Mouse (Mus musculus): ENCODE results near the gene Adgrd1.

The Adgrd1 gene

GRCm38 (mm10) chr5:129096511-129096910 is at the start of gene Adgrd1:
TSS of gene Adgrd1 (plus strand) at chr5:129096750.
- no peak for DNase-seq

- peak; percentile 46 to 51 for DNase-seq
Measured at GRCm38 (mm10) chr5:129049372-129049771, 47.2 kb upstream of the Adgrd1 start.

GRCm38 (mm10) chr5:129051910-129052309 is 44.6 kb upstream of the Adgrd1 start:
- no peak for DNase-seq

- no peak for DNase-seq
Measured at GRCm38 (mm10) chr5:129052636-129053355, 43.8 kb upstream of the Adgrd1 start.

GRCm38 (mm10) chr5:129054675-129055284 is 41.8 kb upstream of the Adgrd1 start:
- DNase-seq, result no peak

- DNase-seq, result no peak
Measured at GRCm38 (mm10) chr5:129059116-129059515, 37.4 kb upstream of the Adgrd1 start.

- peak; percentile 85 to 86 for DNase-seq
Measured at GRCm38 (mm10) chr5:129061579-129061978, 35.0 kb upstream of the Adgrd1 start.

GRCm38 (mm10) chr5:129063037-129063791 is 33.3 kb upstream of the Adgrd1 start:
- DNase-seq, result peak; percentile 90 to 95

- DNase-seq, result no peak
Measured at GRCm38 (mm10) chr5:129063792-129064087, 32.8 kb upstream of the Adgrd1 start.

- DNase-seq, result no peak
Measured at GRCm38 (mm10) chr5:129064186-129064585, 32.4 kb upstream of the Adgrd1 start.

GRCm38 (mm10) chr5:129065301-129065700 is 31.2 kb upstream of the Adgrd1 start:
- DNase-seq, result no peak

- no peak for DNase-seq
Measured at GRCm38 (mm10) chr5:129065946-129066345, 30.6 kb upstream of the Adgrd1 start.

- DNase-seq, result no peak
Measured at GRCm38 (mm10) chr5:129066541-129067230, 29.9 kb upstream of the Adgrd1 start.

- DNase-seq, result no peak
Measured at GRCm38 (mm10) chr5:129067231-129067834, 29.2 kb upstream of the Adgrd1 start.

- peak; percentile 88 to 91 for DNase-seq
Measured at GRCm38 (mm10) chr5:129071761-129072280, 24.7 kb upstream of the Adgrd1 start.

- no peak for DNase-seq
Measured at GRCm38 (mm10) chr5:129073404-129073803, 23.1 kb upstream of the Adgrd1 start.

- DNase-seq, result no peak
Measured at GRCm38 (mm10) chr5:129076098-129076497, 20.5 kb upstream of the Adgrd1 start.

- DNase-seq, result no peak
Measured at GRCm38 (mm10) chr5:129077240-129077639, 19.3 kb upstream of the Adgrd1 start.

GRCm38 (mm10) chr5:129081521-129081920 is 15.0 kb upstream of the Adgrd1 start:
- DNase-seq, result no peak

GRCm38 (mm10) chr5:129085153-129085552 is 11.4 kb upstream of the Adgrd1 start:
- no peak for DNase-seq

- no peak for DNase-seq
Measured at GRCm38 (mm10) chr5:129092345-129093065, 4.0 kb upstream of the Adgrd1 start.

GRCm38 (mm10) chr5:129093158-129093557 is 3.4 kb upstream of the Adgrd1 start:
- no peak for DNase-seq
